Mouse (Mus musculus): Measurements from ENCODE around the gene Lpp.
A peak's percentile ranks its signal among the peaks of the same experiment; 100 is the strongest.

The Lpp gene

GRCm38 (mm10) chr16:24400776-24401175 is 7.5 kb downstream of the Lpp start:
- DNase-seq: no peak

GRCm38 (mm10) chr16:24402801-24403200 is 9.5 kb downstream of the Lpp start:
- DNase-seq: peak in 1 of 2 experiments; percentile 1

- DNase-seq: no peak
Observed at GRCm38 (mm10) chr16:24403733-24404380, 10.6 kb downstream of the Lpp start.

DNA sequence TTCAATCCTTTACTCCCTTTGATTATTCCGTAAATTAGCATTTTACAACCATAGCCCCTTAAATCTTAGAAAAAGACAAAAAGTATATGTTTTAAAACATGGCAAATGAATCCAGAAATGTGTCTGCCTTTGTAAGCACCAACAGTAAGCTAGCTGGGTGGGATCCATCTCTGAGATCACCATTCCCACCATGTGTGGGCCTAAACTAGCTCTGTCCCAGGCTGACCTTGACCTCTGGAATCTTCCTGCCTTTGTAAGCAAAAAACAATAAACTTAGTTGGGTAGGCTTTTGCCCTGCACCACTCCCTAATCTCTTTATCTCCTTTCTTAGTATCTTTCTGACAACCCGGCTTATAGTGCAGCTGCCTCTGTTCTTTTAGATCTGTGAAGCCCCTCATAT is 13.2 kb downstream of the Lpp start:
- no peak for DNase-seq

- no peak for DNase-seq
Observed at GRCm38 (mm10) chr16:24411281-24411680, 18.0 kb downstream of the Lpp start.

DNA sequence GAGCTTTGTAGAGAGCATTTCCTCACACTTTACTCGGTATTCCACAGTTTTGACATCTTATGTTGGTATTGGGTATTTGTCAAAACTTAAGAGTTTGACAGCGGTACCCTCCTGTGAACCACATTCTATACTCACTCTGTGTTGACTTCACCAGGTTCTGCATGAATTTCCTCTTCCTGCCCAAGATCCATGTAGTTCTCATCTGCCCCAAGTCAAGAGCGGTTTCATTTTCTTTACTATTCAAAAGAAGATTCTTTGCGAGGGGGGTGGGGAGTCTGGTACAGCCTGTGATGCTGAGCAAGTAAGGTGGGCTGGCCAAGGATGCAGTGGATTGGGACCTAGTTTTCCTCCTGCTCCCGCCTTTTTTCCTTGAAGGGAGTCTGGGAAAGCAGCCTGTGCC is 18.9 kb downstream of the Lpp start:
- DNase-seq: no peak

DNA sequence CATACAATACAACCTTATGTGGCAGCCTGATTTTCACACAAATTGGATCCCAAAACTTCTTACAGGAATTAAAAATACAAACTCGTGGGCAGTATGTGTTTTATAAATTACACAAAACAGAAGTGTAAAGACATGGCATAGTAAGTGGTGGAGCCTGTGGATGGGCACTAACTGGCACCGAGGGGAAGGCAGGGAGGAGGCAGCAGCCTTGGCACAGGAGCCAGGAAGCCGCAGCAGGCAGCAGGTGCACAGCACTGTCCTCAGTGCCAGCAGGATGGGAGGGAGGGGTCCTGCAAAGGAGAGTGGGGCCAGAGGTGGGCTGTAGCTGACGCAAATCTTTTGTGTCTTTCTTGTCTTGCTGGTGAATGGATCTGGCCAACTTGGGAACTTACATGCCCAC is 19.8 kb downstream of the Lpp start:
- peak; percentile 78 to 83 for DNase-seq

GRCm38 (mm10) chr16:24418022-24418421 is 24.7 kb downstream of the Lpp start:
- peak in 1 of 2 experiments; percentile 12 for DNase-seq

DNA sequence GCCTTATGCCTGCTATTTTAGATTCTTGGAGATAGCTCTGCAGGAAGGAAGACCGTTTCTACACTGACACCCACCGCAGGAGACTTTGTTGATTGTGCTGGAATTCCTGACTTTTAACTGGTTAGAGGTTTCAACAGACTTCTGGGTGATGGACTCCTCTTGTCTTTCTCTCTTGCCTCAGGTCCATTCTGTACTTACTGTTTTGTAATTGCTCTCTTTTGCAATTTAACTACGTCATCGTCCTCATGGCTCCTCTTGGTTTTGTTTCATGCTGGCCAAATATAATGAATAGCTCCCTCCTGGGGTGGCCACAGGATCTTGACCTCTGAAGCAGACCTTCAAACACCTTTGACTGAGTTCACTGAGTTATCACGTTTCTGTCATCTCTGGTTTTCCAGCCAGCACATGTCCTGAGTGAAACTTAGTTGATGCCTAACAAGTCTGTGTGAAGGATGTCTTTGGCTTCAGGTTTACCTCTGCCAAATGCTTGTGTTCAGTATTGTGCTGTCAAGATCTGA is 27.4 kb downstream of the Lpp start:
- no peak for DNase-seq

DNA sequence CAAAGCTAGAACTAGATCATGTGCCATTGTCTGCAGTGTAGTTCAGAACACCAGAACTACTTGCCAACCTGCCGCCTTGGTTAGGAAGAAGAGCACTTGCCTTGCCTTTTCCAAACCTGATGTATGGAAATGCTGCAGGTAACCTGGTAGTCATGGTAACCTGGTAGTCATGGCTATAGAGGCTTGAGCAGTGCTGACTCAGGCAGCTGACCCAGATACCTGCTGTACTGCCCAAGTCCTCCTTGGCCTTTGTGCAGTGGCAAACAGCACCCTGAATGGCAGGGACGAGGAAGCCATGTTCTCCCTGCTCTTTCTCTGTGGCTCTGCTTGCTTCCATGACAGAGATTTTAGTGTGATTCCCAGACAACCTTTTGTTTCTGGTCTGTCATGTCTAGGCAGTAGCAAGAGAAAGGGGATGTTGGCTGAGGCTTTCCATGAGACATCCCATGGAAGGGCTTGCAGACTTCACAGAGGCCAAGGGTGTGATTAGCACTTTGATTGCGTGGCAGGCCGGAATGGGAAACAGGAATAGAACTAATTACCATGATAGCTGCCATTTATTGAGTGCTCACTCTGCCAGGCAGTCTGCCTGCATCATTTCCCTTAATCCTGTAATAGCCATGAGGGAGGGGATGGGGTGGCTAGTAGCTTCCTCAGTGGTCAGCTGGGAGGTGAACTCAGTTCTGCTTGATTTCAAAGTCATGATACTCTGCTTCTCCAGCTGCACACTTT is 28.5 kb downstream of the Lpp start:
- DNase-seq: peak in 1 of 2 experiments; percentile 39

DNA sequence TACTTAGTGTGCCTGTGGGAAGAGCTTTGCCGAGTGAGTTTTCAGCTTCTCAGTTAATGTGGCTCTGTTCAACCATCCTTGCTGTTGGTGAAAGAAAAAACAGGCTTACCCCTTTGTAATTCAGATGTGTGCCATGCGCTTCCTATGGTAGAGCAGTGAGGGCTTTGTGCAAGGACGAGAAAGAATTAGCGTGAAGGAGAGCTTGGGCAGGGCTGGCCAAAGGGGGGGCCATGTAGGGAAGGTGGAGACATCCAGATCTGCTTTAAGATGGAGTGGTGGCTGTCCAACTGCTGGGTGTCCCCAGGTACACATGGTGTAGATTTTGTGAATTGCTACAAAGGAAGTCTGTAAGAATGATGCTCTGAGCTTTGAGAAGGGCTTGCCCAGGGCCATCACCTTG is 29.9 kb downstream of the Lpp start:
- DNase-seq: no peak

GRCm38 (mm10) chr16:24423751-24424150 is 30.4 kb downstream of the Lpp start:
- no peak for DNase-seq

DNA sequence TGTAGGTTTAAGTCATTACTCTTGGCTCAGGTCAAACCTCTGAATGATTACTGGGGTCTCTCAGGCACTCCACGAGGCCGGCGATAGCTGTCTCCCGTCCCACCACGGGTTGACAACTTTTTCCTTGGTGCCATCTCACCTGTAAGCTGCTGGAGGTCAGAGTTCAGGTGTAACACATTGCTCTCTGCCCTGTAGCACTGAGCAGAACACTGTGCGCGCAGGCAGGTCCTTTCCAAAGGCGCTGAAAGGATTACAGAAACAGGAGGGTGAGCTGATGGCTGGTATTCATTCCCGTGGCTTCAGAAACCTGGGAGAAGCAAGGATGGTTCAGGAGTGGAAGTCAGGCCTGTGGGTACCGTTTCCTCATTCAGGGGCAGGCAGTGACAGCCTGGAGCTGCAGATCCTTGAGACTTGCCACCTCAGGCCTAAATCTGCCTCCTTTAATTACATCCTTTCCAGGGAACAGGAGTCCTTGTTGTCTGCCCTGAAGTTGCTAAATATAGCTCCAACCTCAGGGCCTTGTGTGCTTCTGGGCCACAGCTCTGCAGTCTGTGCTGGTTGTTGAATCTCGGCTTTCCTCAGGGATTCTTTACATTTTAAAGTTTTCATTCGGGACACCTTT is 31.2 kb downstream of the Lpp start:
- DNase-seq: no peak

DNA sequence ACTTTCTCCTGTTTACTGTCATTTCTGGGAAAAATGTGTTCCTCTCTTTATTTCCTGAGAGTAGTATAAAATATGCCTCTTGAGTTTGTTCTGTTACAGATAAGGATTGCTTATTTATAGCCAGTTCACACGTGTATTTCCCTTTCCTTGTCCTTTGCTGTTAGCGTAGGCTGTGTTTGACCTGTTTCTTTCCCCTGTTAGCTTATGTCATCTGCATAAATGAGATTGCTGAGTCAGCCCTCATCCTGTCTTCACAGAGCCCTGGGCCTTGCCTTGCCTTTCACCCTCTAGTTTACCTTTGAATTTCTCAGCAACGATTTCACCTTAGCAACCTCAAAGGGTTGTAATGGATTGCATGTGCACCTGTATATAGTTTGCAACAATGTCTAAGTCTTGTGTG is 32.5 kb downstream of the Lpp start:
- DNase-seq: no peak

GRCm38 (mm10) chr16:24427606-24428005 is 34.3 kb downstream of the Lpp start:
- DNase-seq: no peak

DNA sequence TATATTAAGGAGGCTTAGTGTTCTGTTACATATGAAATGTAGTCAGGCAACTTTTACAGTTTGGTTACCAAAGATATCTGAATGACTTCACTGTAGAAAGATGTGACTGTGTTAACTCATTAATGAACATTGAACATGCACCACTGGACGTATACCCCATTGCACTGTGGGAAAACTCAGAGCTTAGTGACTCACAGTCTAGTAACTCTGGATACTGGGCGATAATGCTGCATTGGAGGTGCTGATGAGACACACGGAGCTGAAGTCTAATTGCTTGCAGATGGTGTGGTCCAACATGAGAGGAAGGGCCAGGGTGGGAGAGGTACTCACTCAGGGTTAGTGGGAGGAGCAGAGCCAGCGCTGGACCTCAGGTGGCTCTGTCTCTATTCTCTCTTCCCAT is 34.7 kb downstream of the Lpp start:
- no peak for DNase-seq

- peak; percentile 59 to 61 for DNase-seq
Observed at GRCm38 (mm10) chr16:24428742-24429141, 35.4 kb downstream of the Lpp start.

GRCm38 (mm10) chr16:24429691-24430090 is 36.4 kb downstream of the Lpp start:
- no peak for DNase-seq

DNA sequence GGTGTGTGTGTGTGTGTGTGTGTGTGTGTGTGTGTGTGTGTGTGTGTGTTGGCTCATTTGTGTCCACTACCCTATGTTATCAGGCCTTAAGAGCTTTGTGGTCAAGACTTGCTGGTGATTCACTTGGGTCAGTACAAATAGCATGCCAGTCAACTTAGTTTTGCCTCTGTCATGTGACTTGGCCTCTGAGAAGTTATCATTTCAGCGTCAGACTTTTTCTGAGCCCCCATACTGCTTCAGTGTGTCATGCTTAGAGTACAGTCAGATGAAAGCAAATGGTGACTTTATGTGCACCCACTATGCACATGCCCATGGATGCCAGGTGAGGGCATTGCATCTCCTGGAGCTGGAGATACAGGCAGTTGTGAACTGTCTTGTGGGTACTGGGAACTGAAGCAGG is 38.5 kb downstream of the Lpp start:
- no peak for DNase-seq

DNA sequence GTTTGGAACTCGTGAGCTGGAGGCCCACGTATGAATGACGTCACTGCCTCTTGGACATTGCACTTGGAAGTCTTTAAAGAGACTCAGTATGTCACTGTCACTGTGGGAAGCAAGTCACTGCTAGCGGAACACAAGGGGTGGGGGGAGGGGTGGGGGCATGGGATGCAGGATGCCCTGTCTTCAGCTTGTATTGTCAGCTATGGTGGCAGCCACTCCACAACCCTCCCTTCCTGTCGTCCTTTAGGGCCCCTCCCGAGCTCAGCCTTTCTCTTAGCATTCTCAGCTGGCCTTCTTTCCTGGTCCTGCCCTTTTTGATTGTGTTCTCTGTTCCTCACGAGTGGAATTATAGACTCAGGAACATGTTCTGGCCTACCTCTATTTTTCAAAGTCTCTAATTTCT is 40.3 kb downstream of the Lpp start:
- DNase-seq: no peak

DNA sequence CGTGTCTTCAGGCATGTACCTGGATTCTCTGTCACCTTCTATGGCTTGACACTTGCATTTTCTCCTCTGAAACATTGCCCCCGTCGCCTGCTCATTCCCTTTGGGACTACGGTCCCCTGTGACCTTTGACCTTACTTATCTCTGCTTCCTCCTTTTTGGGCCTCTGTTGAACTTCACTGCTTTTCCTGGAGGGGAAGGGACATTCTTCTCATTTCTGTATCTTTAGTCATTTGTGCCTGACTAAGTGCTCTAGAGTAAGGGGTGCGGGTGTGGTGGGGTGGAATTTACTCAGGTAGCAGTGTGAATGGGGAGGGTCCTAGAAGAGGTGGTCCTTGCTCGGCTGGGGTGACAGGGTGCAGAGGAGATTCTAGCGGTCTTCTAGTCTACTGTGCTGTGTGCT is 40.7 kb downstream of the Lpp start:
- no peak for DNase-seq

- peak; percentile 56 to 70 for DNase-seq
Observed at GRCm38 (mm10) chr16:24434531-24435114, 41.3 kb downstream of the Lpp start.

- DNase-seq: peak; percentile 57 to 58
Observed at GRCm38 (mm10) chr16:24435115-24435553, 41.8 kb downstream of the Lpp start.

All from cerebellum, postnatal 25 days (tissue).